Mouse (Mus musculus) c-Kit-positive CD71-positive TER-119-negative erythroid progenitor cells, embryonic 14.5 days (primary cell): ENCODE results near the gene Gm11634.

Source experiments
- DNase-seq: peaks from one replicate; pipeline ENCODE4 v3.0.0-alpha.2; 2013; ENCODE audit warnings: low read depth

Gm11634 gene

GRCm38 (mm10) chr11:101562391-101562790 lies 36.7 kb downstream of the Gm11634 start:
- peak; percentile 66 for DNase-seq

- DNase-seq = no peak
Observed at GRCm38 (mm10) chr11:101556954-101557353, 42.1 kb downstream of the Gm11634 start.

GRCm38 (mm10) chr11:101556541-101556940 lies 42.5 kb downstream of the Gm11634 start:
- no peak for DNase-seq

GRCm38 (mm10) chr11:101553354-101553930 lies 45.6 kb downstream of the Gm11634 start:
- DNase-seq = no peak

GRCm38 (mm10) chr11:101552476-101553300 lies 46.4 kb downstream of the Gm11634 start:
- DNase-seq = peak; percentile 99

GRCm38 (mm10) chr11:101551751-101552475 lies 47.1 kb downstream of the Gm11634 start, which contains the start of the genes Brca1 and Nbr1:
Brca1 (minus strand) TSS chr11:101551955.
Nbr1 (plus strand) TSS chr11:101552149.
- DNase-seq = peak; percentile 97

- no peak for DNase-seq
Observed at GRCm38 (mm10) chr11:101548526-101548925, 50.5 kb downstream of the Gm11634 start.

- no peak for DNase-seq
Observed at GRCm38 (mm10) chr11:101544132-101544531, 54.9 kb downstream of the Gm11634 start.
